Mouse (Mus musculus) Patski (cell line): ENCODE data around the gene Coro7. TPM values are rescaled to one million over a fixed set of nuclear protein-coding genes. Genes with fewer than 3 reads are reported as not detected.

Experiments
- ATAC-seq: fragments of 100-300 bp; one replicate; pipeline ENCODE4 v1.8.0; 2021
- CTCF ChIA-PET: fragments of 350-600 bp; sonication (Branson Sonifier 250); formaldehyde crosslinking; loops from one replicate; lab custom pipeline; 2022; ENCODE audit warnings: inconsistent platforms; lab: Charles Lee
- POLR2A ChIA-PET: fragments of 350-600 bp; sonication (Branson Sonifier 250); formaldehyde crosslinking; loops from one replicate; lab custom pipeline; 2022; ENCODE audit warnings: antibody characterized with exemption, inconsistent platforms; lab: Charles Lee
- DNase-seq: peaks from one replicate; pipeline ENCODE4 v3.0.0-alpha.2; 2011; ENCODE audit warnings: low read depth, low spot score
- H3K27me3 ChIP-seq: fragments of 371-371 bp; one replicate; pipeline ENCODE4 v1.5.1; 2021
- CTCF ChIP-seq: fragments of 100-300 bp; IDR thresholded peaks from one replicate; pipeline ENCODE4 v1.5.1; 2021
- in situ Hi-C: fragments of 300-500 bp; cut with MboI; formaldehyde crosslinking; loops from 3 replicates; pipeline ENCODE4 v1.11.1; 2018; ENCODE audit warnings: low pct_unique_long_range_greater_than_20kb, mixed read lengths
- polyA plus RNA-seq: library from polyadenylated mRNA; unstranded; gene quantifications from one replicate; pipeline ENCODE4 v1.2.3, GENCODE M21; 2021

The Coro7 gene
- polyA plus RNA-seq, 1 experiment from 2014 or later, result 28.4 TPM

DNA sequence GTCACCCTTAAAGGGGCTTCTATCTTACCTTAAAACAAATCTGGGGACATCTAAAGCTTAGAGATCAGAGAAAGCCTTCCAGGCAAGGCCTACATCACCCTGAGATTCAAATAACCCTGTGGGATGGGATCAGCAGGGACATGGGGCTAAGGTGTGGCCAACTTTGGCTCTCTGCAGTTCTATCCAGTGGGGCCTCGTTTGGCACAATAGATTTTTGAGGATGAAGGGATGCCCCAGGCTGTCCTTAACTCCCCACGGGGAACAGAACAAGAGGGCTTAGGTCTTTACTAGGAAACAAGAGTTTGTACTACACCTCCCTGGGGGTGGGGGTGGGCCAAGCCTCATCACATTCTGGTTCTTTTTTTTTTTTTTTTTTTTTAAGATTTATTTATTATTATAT lies 20.3 kb downstream of the Coro7 start:
- ATAC-seq, result no peak
- in situ Hi-C loops, result no loop called here
- DNase-seq, result no peak
- H3K27me3 ChIP-seq, result no peaks in the 10 kb centered on the region
- ChIA-PET POLR2A (no interaction called here), CTCF (interaction anchor here (6.7 kb wide), 1 partner anchor 8 kb away, joined by 65 read pairs; no protein-coding TSS in a partner anchor)
- TF ChIP-seq CTCF, result no peak

DNA sequence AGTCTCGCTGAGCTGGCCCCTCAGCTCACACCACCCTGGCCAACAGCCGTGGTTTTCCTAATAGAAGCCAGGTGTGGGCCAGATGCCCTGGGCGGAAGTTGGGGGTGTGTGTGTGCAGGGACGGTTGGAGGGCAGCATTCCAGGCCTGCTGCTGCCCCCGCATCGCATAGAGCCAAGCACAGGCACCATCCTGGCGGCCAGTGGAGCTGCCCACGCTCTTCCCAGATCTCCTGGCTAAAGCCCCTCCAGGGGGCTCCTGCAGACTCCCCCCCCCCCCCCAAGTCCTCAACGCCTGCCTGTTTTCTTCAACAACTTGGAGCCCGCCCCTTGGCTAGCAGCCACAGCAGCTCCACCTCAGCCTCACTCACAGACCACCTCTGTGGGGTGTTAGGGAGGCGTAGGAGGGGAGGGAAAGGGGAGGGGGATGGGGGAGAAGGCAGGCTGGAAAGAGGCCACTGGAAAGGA lies 20.8 kb downstream of the Coro7 start:
- DNase-seq, result no peak
- no peaks in the 10 kb centered on the region for H3K27me3 ChIP-seq
- POLR2A ChIA-PET, result no interaction called here
- in situ Hi-C loops, result no loop called here
- CTCF ChIA-PET, result interaction anchor here (1.5 to 6.8 kb wide), 4 partner anchors 9 to 27 kb away, joined by 4 to 83 read pairs (median 34); no protein-coding TSS in a partner anchor
- ATAC-seq, result no peak
- TF ChIP-seq CTCF, result no peak

DNA sequence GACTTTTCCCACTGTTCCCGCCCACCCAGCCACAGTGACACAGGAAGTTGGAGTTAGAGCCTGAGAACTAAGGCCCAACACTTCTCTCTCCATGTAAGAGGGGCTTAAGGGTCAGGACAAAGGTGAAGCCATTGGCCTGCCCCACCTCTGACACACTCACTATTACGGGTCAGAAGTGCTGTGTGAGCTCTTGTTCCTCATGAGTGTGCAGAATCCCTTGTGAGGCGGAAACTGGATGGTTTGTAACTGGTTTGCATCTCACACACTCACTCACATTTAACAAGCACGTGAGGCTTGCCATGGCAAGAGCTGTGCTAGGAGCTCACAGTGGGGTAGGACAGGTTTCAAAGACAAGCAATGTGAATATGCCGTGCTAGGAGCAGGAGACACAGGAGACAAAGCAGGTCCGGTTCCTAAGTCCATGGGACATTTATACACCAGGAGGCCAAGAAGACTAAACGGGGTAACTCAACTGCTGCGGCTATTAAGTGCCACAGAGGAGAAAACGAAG lies 23.0 kb downstream of the Coro7 start:
- no peaks in the 10 kb centered on the region for H3K27me3 ChIP-seq
- DNase-seq (no peak), ATAC-seq (no peak)
- in situ Hi-C loops, result no loop called here
- CTCF ChIA-PET, result interaction anchor here (1.7 to 6.8 kb wide), 6 partner anchors 11 to 32 kb away, joined by 6 to 83 read pairs (median 15); partner anchors contain the start of gene Pam16
- POLR2A ChIA-PET, result interaction anchor here (1.2 to 4.8 kb wide), 3 partner anchors 14 to 26 kb away, joined by 3 to 28 read pairs (median 19); no protein-coding TSS in a partner anchor
- TF ChIP-seq CTCF, result no peak

DNA sequence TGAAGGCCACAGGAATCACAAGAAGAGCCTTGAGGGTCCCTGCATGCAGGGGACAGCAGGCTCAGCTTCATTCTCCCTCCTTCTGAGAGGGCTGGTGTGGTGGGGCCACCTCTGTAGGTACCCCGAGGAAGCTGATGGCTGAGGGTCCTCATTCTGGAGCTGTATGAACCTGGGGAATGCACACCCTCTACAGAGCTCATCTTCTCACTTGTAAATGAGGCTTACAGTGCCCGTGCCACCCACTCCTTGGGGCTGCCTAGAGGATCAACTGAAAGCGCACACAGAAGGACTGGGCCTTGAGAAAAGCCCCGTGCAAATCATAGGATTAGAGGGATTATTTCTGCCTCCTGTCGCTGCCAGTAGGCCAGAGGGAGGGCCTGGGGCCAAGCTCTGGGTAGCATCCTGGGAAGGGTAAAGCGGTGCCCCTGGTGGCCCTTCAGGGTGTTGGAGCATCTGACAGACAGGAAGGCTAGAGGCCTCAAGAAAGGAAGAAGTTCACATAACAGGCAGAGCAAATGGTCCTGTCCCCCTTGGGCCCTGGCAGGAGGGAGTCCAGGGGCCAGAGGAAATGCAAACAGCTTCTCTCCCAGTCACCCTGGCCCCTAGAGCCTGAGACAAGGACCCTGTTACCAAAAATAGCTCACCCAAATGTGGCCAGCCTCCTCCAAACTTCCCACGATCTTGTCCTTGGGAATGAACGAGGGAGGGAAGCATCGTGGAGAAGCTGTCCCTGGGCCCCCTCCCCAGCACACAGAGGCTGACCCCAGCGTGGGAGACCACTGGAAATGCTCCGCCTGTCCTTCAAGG lies 23.6 kb downstream of the Coro7 start:
- TF ChIP-seq CTCF, result no peak
- ChIA-PET POLR2A (interaction anchor here (1.1 to 4.8 kb wide), 4 partner anchors 13 to 81 kb away, joined by 3 to 28 read pairs (median 11); no protein-coding TSS in a partner anchor), CTCF (interaction anchor here (0.6 to 6.8 kb wide), 8 partner anchors 10 to 48 kb away, joined by 3 to 83 read pairs (median 12); partner anchors contain the start of gene Pam16)
- H3K27me3 ChIP-seq, result no peaks in the 10 kb centered on the region
- ATAC-seq (peak; percentile 82), DNase-seq (no peak)
- in situ Hi-C loops, result no loop called here

DNA sequence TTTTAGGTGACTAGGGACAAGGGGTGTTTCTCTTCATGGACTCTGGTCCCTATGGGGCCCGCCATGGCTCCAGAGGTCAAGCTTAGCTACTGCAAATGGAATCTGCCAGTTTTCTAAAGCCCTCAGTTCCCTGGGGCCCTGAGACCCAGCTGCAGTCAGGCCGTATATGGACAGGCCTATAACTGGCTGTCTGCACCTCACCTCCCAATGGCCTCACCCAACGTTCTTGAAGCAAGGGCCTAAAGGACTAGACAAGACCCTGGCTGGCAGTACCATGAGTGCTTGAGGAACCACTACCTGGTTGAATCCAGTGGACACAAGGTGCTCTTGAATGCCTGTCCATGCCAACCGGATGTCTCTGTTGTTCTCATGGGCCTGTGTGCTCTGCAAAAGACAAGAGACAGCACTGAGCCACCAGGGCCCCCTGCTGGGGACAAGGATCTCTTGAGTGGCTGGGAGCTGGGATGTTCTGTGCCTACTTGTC lies 24.3 kb downstream of the Coro7 start:
- peak; percentile 17 for ATAC-seq
- no peaks in the 10 kb centered on the region for H3K27me3 ChIP-seq
- ChIA-PET CTCF (interaction anchor here (0.6 to 6.8 kb wide), 8 partner anchors 10 to 48 kb away, joined by 3 to 83 read pairs (median 12); partner anchors contain the start of gene Pam16), POLR2A (interaction anchor here (1.1 to 4.8 kb wide), 5 partner anchors 13 to 81 kb away, joined by 3 to 28 read pairs (median 6); partner anchors contain the start of gene Pam16)
- no peak for DNase-seq
- TF ChIP-seq CTCF, result no peak
- in situ Hi-C loops, result no loop called here

DNA sequence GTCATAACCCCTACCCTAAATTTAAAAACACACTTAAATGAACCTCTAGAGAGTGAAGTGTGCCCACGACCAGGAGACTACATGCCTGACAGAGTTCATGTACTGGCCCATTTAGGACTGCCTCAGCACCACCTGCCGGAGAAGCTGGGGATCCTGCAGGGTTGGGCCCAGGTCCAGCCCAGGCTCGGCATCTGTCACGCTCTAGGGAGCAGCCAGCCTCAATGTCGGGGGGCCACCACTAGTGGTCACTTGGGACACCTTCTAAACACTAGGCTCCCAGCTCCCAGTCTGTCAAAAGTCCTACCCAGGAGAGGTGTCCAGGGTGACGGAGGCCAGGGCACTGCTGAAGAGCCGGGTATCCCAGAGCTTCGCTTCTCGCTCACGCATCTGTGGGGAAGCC lies 24.9 kb downstream of the Coro7 start:
- no peaks in the 10 kb centered on the region for H3K27me3 ChIP-seq
- no peak for TF ChIP-seq CTCF
- CTCF ChIA-PET, result interaction anchor here (0.9 to 6.8 kb wide), 6 partner anchors 8 to 22 kb away, joined by 3 to 83 read pairs (median 10); no protein-coding TSS in a partner anchor
- in situ Hi-C loops, result no loop called here
- ATAC-seq, result no peak
- POLR2A ChIA-PET, result interaction anchor here (2.1 to 4.8 kb wide), 3 partner anchors 12 to 30 kb away, joined by 6 to 28 read pairs (median 19); partner anchors contain the start of gene Pam16
- DNase-seq, result no peak

DNA sequence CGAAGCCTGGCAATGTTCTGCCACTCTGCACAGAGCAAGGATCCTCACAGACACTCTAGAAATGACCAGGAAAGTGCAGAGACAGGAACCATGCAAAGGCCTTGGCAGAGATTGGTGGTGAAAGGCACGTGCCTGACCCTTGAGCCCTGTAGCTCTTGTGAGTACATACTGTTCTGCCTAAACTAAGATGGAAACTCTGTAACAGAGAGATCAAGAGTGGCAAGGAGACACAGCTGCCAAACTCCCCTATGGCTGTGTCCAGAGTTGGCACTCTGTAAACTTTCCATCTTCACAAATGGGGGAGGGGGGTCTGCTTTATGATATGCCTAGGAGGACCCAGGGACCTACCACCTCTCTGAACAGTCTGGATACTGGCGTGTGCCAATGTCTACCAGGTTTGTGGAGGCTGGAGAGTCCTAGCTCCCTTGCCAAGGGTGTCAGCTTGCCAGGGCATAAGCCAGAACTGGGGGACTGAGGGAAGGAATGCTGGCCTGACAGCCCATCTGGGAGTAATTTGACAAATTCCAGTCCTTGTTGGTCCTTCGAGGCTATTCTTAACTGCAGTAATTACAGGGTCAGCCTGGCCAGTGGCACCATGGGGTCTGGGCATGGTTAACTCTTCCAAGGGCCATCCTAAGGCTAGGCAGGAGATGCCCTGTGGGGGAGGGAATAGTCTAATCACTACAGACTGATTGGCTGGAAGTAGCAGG lies 26.7 kb downstream of the Coro7 start:
- no peak for DNase-seq
- ChIA-PET CTCF (interaction anchor here (6.7 to 6.8 kb wide), 2 partner anchors 15 to 21 kb away, joined by 65 to 83 read pairs; no protein-coding TSS in a partner anchor), POLR2A (interaction anchor here (1.0 to 2.1 kb wide), 3 partner anchors 14 to 28 kb away, joined by 3 to 6 read pairs (median 4); partner anchors contain the start of gene Pam16)

DNA sequence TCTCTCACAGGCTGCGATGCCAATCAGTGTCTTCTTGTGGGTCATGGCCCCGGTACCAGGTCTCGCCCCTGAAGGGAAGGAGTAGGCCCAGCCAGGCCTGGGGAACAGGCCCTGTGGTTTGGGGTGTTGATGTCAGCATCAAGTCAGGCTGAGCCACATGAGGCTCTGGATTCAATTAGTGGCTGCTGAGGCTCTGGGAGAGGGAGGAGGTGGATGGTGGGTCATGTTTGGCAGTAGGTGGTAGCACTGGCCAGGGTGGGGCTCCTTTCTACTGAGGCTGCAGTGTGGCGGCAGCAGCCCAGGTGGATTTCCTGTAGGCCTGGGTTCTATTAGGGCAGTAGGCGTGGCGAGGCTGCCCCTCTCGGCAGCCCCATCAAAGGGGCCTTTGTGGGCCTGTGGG lies 28.0 kb downstream of the Coro7 start:
- ChIA-PET POLR2A (interaction anchor here (1.0 to 1.4 kb wide), 2 partner anchors 12 to 19 kb away, joined by 3 to 4 read pairs; no protein-coding TSS in a partner anchor), CTCF (interaction anchor here (1.3 kb wide), 1 partner anchor 16 kb away, joined by 3 read pairs; no protein-coding TSS in a partner anchor)
- ATAC-seq, result no peak
- no peaks in the 10 kb centered on the region for H3K27me3 ChIP-seq
- no peak for DNase-seq
- TF ChIP-seq CTCF, result no peak
- in situ Hi-C loops, result no loop called here

More for the DNA sequence above, 26.7 kb downstream of the Coro7 start:
- no peaks in the 10 kb centered on the region for H3K27me3 ChIP-seq
- no peak for ATAC-seq
- TF ChIP-seq CTCF, result no peak
- in situ Hi-C loops, result no loop called here

DNA sequence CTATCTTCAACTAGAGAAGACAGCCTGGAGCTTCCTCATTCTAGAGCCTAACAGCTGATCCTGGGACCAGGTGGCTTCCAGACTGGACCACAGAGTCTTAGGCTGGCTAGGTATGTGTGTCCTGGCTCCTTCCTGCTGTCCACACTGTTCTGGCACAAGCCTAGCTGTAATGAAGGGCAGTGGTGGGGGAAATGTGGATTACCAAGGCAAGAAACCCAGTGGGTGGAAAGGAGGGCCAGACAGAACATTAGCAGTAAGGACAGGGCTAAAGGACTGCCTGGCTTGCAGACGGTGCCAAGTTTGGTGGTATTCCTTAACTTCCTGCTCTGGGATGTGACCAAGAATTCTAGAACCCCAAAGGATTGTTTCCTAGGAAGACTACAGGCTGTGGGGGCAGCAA lies 28.5 kb downstream of the Coro7 start:
- POLR2A ChIA-PET, result interaction anchor here (1.4 kb wide), 1 partner anchor 12 kb away, joined by 4 read pairs; no protein-coding TSS in a partner anchor
- DNase-seq (no peak), ATAC-seq (no peak)
- TF ChIP-seq CTCF, result no peak
- in situ Hi-C loops, result no loop called here
- H3K27me3 ChIP-seq, result no peaks in the 10 kb centered on the region
- CTCF ChIA-PET, result interaction anchor here (1.3 kb wide), 1 partner anchor 16 kb away, joined by 3 read pairs; no protein-coding TSS in a partner anchor
